Mouse (Mus musculus): ENCODE measurements around the gene Zeb2. TPM values are rescaled to one million over a fixed set of nuclear protein-coding genes. Genes with fewer than 3 reads are reported as not detected.

The Zeb2 gene
- polyA plus RNA-seq (2012; rRNA removed) = 57.8 and 60.3 TPM in 2 replicates

- DNase-seq (ENCODE audit: low read depth) = no peak
Observed at GRCm38 (mm10) chr2:45117087-45117561, at the start of gene Zeb2. Gene Zeb2 (minus strand): TSS chr2:45117395.

- no peak for DNase-seq (ENCODE audit: low read depth)
Observed at GRCm38 (mm10) chr2:45158785-45159184, 41.6 kb upstream of the Zeb2 start.

- DNase-seq (ENCODE audit: low read depth) = no peak
Observed at GRCm38 (mm10) chr2:45158351-45158782, 41.2 kb upstream of the Zeb2 start.

GRCm38 (mm10) chr2:45153315-45153714 is 36.1 kb upstream of the Zeb2 start:
- no peak for DNase-seq (ENCODE audit: low read depth)

- DNase-seq (ENCODE audit: low read depth) = no peak
Observed at GRCm38 (mm10) chr2:45143162-45143561, 26.0 kb upstream of the Zeb2 start.

GRCm38 (mm10) chr2:45138906-45139305 is 21.7 kb upstream of the Zeb2 start:
- no peak for DNase-seq (ENCODE audit: low read depth)

GRCm38 (mm10) chr2:45136783-45137182 is 19.6 kb upstream of the Zeb2 start:
- DNase-seq (ENCODE audit: low read depth) = no peak

GRCm38 (mm10) chr2:45133225-45133624 is 16.0 kb upstream of the Zeb2 start:
- DNase-seq (ENCODE audit: low read depth) = no peak

- DNase-seq (ENCODE audit: low read depth) = no peak
Observed at GRCm38 (mm10) chr2:45130461-45131156, 13.4 kb upstream of the Zeb2 start.

GRCm38 (mm10) chr2:45129556-45129955 is 12.4 kb upstream of the Zeb2 start:
- DNase-seq (ENCODE audit: low read depth) = no peak

- DNase-seq (ENCODE audit: low read depth) = no peak
Observed at GRCm38 (mm10) chr2:45128696-45129095, 11.5 kb upstream of the Zeb2 start.

- DNase-seq (ENCODE audit: low read depth) = no peak
Observed at GRCm38 (mm10) chr2:45126401-45126800, 9.2 kb upstream of the Zeb2 start.

- no peak for DNase-seq (ENCODE audit: low read depth)
Observed at GRCm38 (mm10) chr2:45125181-45125580, 8.0 kb upstream of the Zeb2 start.

- no peak for DNase-seq (ENCODE audit: low read depth)
Observed at GRCm38 (mm10) chr2:45123490-45123889, 6.3 kb upstream of the Zeb2 start.

- no peak for DNase-seq (ENCODE audit: low read depth)
Observed at GRCm38 (mm10) chr2:45118121-45118520, 926 bp upstream of the Zeb2 start.

GRCm38 (mm10) chr2:45117592-45117991 is 397 bp upstream of the Zeb2 start:
- DNase-seq (ENCODE audit: low read depth) = no peak

GRCm38 (mm10) chr2:45116531-45117024 is 617 bp downstream of the Zeb2 start:
- no peak for DNase-seq (ENCODE audit: low read depth)

GRCm38 (mm10) chr2:45115720-45116495 is 1.3 kb downstream of the Zeb2 start:
- no peak for DNase-seq (ENCODE audit: low read depth)

GRCm38 (mm10) chr2:45115211-45115610 is 2.0 kb downstream of the Zeb2 start:
- DNase-seq (ENCODE audit: low read depth) = no peak

GRCm38 (mm10) chr2:45114596-45114995 is 2.6 kb downstream of the Zeb2 start:
- DNase-seq (ENCODE audit: low read depth) = no peak

GRCm38 (mm10) chr2:45113912-45114311 is 3.3 kb downstream of the Zeb2 start:
- no peak for DNase-seq (ENCODE audit: low read depth)

GRCm38 (mm10) chr2:45112891-45113683 is 4.1 kb downstream of the Zeb2 start:
- no peak for DNase-seq (ENCODE audit: low read depth)

Measured in gonadal fat pad, adult 2 months (tissue).